Mouse (Mus musculus) megakaryocyte, embryonic 14.5 days (primary cell): ENCODE measurements around the gene Bahcc1.

Source experiments
- FLI1 ChIP-seq: IDR thresholded peaks from 2 replicates; pipeline ENCODE4 v1.6.1; 2012; ENCODE audit warnings: low read length, inconsistent platforms, mixed read lengths
- GATA1 ChIP-seq: IDR thresholded peaks from 3 replicates; pipeline ENCODE4 v1.6.1; 2012; ENCODE audit warnings: mixed read lengths, low read length, inconsistent platforms, borderline replicate concordance

- TF ChIP-seq GATA1 (no peak), FLI1 (no peak)
Measured at GRCm38 (mm10) chr11:120241981-120242725, 9.4 kb downstream of the Bahcc1 start.
